28 mouse cellular contexts compared by ENCODE assay signal in genomic region chr19:16170724-16171123, GRCm38 (mm10). TPM values are rescaled to one million over a fixed set of nuclear protein-coding genes. Genes with fewer than 3 reads are reported as not detected.
DNase-seq lines count a peak whose midpoint lies in the region; ATAC-seq and TF ChIP-seq lines count a peak whose summit lies in the region.
"Had no signal": no experiment of that assay in that cellular context is flagged by ENCODE, and none has a peak within 500 bp of the region (broad histone marks: within the 10 kb centered on the region; RNA-seq: fewer than 3 reads in every experiment).

No protein-coding gene starts in this region.

- no peak for DNase-seq in kidney, adult 18-20 months
- DNase-seq in lung, postnatal 0 days (ENCODE audit: low spot score) = peak; percentile 58
- DNase-seq in lung, adult 18-20 months = no peak
- DNase-seq in NIH3T3 (ENCODE audit: low read depth) = peak; percentile 50
- no peak for DNase-seq in cerebellum, postnatal 14 days
- no peak for DNase-seq in spleen, adult 12 weeks (ENCODE audit: low spot score)
- DNase-seq: adrenal gland, adult 8-10 months; cerebellum, adult 18-20 months; cerebellum, postnatal 36 days; gastrocnemius, postnatal 14 days; heart, adult 18-20 months; heart, postnatal 14 days; kidney, postnatal 10 days; liver, postnatal 0 days; retina, postnatal 1 day; right cerebral cortex, postnatal 25 days; thymus, postnatal 14 days had no signal

- H3K9ac ChIP-seq in kidney, embryonic 16.5 days (replicated peaks; ENCODE audit: low read length) = no peak overlapping the region
- H3K9ac ChIP-seq in lung, postnatal 0 days (replicated peaks; ENCODE audit: low read depth) = no peak overlapping the region
- H3K9ac ChIP-seq: heart, embryonic 13.5 days; limb, embryonic 12.5 days; liver, postnatal 0 days; neural tube, embryonic 13.5 days had no signal

- ATAC-seq in kidney, embryonic 16.5 days (ENCODE audit: low FRiP score, low TSS enrichment) = peak; percentile 57; the same call in 1 of the 2 replicates
- 0 out of 2 replicates have a peak, but pooled peaks have one; percentile 18 for ATAC-seq in lung, postnatal 0 days
- peak; percentile 72 for ATAC-seq in inflammation-experienced regulatory T-cells, adult 6 months
- ATAC-seq: forebrain, embryonic 14.5 days; liver, postnatal 0 days; midbrain, embryonic 16.5 days had no signal

- no peak overlapping the region for H3K4me2 ChIP-seq in kidney, embryonic 16.5 days (replicated peaks; ENCODE audit: low read depth, low read length)
- H3K4me2 ChIP-seq in lung, postnatal 0 days (replicated peaks; ENCODE audit: low read depth, low read length) = no peak overlapping the region
- H3K4me2 ChIP-seq: heart, embryonic 13.5 days; limb, embryonic 12.5 days; liver, embryonic 11.5 days; neural tube, embryonic 13.5 days had no signal

- no peak for TF ChIP-seq CTCF in lung, postnatal 0 days (IDR thresholded peaks at IDR 0.05)

- 53% methylated on average over 3 of the region's 3 CpGs for WGBS in kidney, embryonic 16.5 days
- 25% methylated on average over 3 of the region's 3 CpGs for WGBS in lung, postnatal 0 days

- H3K4me1 ChIP-seq in kidney, embryonic 16.5 days (ENCODE audit: insufficient read depth, low read length) = peaks cover 50% of the 10 kb centered on the region
- peaks cover 27% of the 10 kb centered on the region; the same call in 1 of the 2 replicates for H3K4me1 ChIP-seq in lung, postnatal 0 days (ENCODE audit: insufficient read depth, low read depth, low read length)

- H3K36me3 ChIP-seq in kidney, embryonic 16.5 days (ENCODE audit: insufficient read depth, low read length) = no peaks in the 10 kb centered on the region
- no peaks in the 10 kb centered on the region for H3K36me3 ChIP-seq in lung, postnatal 0 days (ENCODE audit: insufficient read depth, low read length)
- H3K36me3 ChIP-seq: heart, embryonic 13.5 days; limb, embryonic 12.5 days; midbrain, embryonic 10.5 days; neural tube, embryonic 13.5 days had no signal

- no peaks in the 10 kb centered on the region for H3K9me3 ChIP-seq in kidney, embryonic 16.5 days (ENCODE audit: low read length)
- no peaks in the 10 kb centered on the region for H3K9me3 ChIP-seq in lung, postnatal 0 days (ENCODE audit: low read length)
- H3K9me3 ChIP-seq: heart, embryonic 13.5 days; limb, embryonic 12.5 days; midbrain, embryonic 10.5 days; neural tube, embryonic 13.5 days had no signal

- no peaks in the 10 kb centered on the region for H3K27me3 ChIP-seq in kidney, embryonic 16.5 days (ENCODE audit: insufficient read depth, low read length)
- H3K27me3 ChIP-seq in lung, postnatal 0 days (replicated peaks; ENCODE audit: insufficient read depth, low read length) = no peaks in the 10 kb centered on the region
- H3K27me3 ChIP-seq: heart, embryonic 13.5 days; limb, embryonic 12.5 days; neural tube, embryonic 13.5 days had no signal

- H3K27ac ChIP-seq in kidney, embryonic 16.5 days (ENCODE audit: low read length) = peak overlapping the region; percentile 16; the same call in 1 of the 2 replicates
- H3K27ac ChIP-seq in lung, postnatal 0 days (ENCODE audit: low read length) = no peak overlapping the region
- H3K27ac ChIP-seq: heart, embryonic 13.5 days; limb, embryonic 12.5 days; midbrain, embryonic 10.5 days; neural tube, embryonic 13.5 days had no signal

- H3K4me3 ChIP-seq in kidney, embryonic 16.5 days (ENCODE audit: low read length) = no peak overlapping the region
- no peak overlapping the region for H3K4me3 ChIP-seq in lung, postnatal 0 days (ENCODE audit: low read depth, low read length)
- H3K4me3 ChIP-seq: heart, embryonic 13.5 days; layer of hippocampus, adult 2 months; limb, embryonic 12.5 days; midbrain, embryonic 10.5 days; myocyte; neural tube, embryonic 13.5 days had no signal

- no peak for TF ChIP-seq EP300 in lung, postnatal 0 days (IDR thresholded peaks at IDR 0.05)

RNA-seq across cellular contexts. Expression of gene Gnaq, which starts 38.1 kb away (rescaled TPM):
- 40.0 and 41.4 TPM in 2 replicates for polyA plus RNA-seq in kidney, embryonic 16.5 days (2015; fragmentation: Nextera tagmentation; extraction: Ambion mirVana)
- 27.6 and 30.2 TPM in 2 replicates for polyA plus RNA-seq in lung, postnatal 0 days (2015; fragmentation: Nextera tagmentation; extraction: Ambion mirVana)
- polyA plus RNA-seq in inflammation-experienced regulatory T-cells, adult 6 months (2017; shearing (Covaris generic)) = 10 to 100 TPM; 17.5 to 40.9 (median 26.6) TPM

Comparison
In these comparisons a context has a peak if more than half of its experiments do, and no peak if none do; other contexts are left out.
1. DNase-seq: peak in lung, postnatal 0 days (single experiment) and NIH3T3 (single experiment); none in kidney, adult 18-20 months (single experiment), lung, adult 18-20 months (0 of 2), cerebellum, postnatal 14 days (0 of 2) and spleen, adult 12 weeks (single experiment).
2. ATAC-seq: peak in every context shown above with its lines; median percentile 72 in inflammation-experienced regulatory T-cells, adult 6 months; 57 in kidney, embryonic 16.5 days; 18 in lung, postnatal 0 days.